Mouse (Mus musculus) small intestine, adult 2 months (tissue): Measurements from ENCODE around the gene Olfr854. TPM values are rescaled to one million over a fixed set of nuclear protein-coding genes. Genes with fewer than 3 reads are reported as not detected.

ENCODE experiments used
- H3K27ac ChIP-seq: fragments of 200-500 bp; 2 replicates; pipeline ENCODE4 v1.5.1; 2012; ENCODE audit warnings: low read depth, low read length, control low read depth, inconsistent platforms; ENCODE audit not compliant: insufficient read depth
- H3K27me3 ChIP-seq: fragments of 200-500 bp; 2 replicates; pipeline ENCODE4 v1.6.1; 2012; ENCODE audit warnings: mild to moderate bottlenecking, moderate library complexity, low read length, inconsistent platforms; ENCODE audit not compliant: control insufficient read depth, insufficient read depth
- H3K36me3 ChIP-seq: fragments of 200-500 bp; 2 replicates; pipeline ENCODE4 v1.6.1; 2012; ENCODE audit warnings: mild to moderate bottlenecking, low read length, control low read depth, inconsistent platforms; ENCODE audit not compliant: control insufficient read depth, insufficient read depth
- H3K4me1 ChIP-seq: fragments of 200-500 bp; 2 replicates; pipeline ENCODE4 v1.6.1; 2012; ENCODE audit warnings: low read length, inconsistent platforms, mixed read lengths; ENCODE audit not compliant: control insufficient read depth, insufficient read depth, insufficient read length
- H3K4me3 ChIP-seq: fragments of 200-500 bp; 2 replicates; pipeline ENCODE4 v1.5.1; 2012; ENCODE audit warnings: low read depth, mild to moderate bottlenecking, control low read depth, inconsistent platforms, low read length, moderate library complexity
- CTCF ChIP-seq: fragments of 200-500 bp; IDR thresholded peaks from 2 replicates; pipeline ENCODE4 v1.5.1; 2012; ENCODE audit warnings: low read depth, mild to moderate bottlenecking, control low read depth, inconsistent platforms, low read length, moderate library complexity, mixed read lengths; ENCODE audit not compliant: insufficient replicate concordance, insufficient read length; ENCODE audit errors: extremely low read depth
- POLR2A ChIP-seq: fragments of 200-500 bp; IDR thresholded peaks from 2 replicates; pipeline ENCODE4 v1.6.1; 2012; ENCODE audit warnings: low read depth, mild to moderate bottlenecking, control low read depth, inconsistent platforms, low read length, moderate library complexity
- WGBS: fragments of 180-500 bp; shearing (Covaris S2); methylation state at CpG from one replicate; pipeline ENCODE4 v1.1.7; 2018; 5-methylcytosine and 5-hydroxymethylcytosine counted together
- polyA plus RNA-seq: library from polyadenylated mRNA; depleted of rRNA; stranded (reverse); fragments of >200 nt; gene quantifications from 2 replicates; pipeline ENCODE4 v1.2.3, GENCODE M21; 2012; rRNA removed

Olfr854 gene
- polyA plus RNA-seq, result not detected in 2 replicates

DNA sequence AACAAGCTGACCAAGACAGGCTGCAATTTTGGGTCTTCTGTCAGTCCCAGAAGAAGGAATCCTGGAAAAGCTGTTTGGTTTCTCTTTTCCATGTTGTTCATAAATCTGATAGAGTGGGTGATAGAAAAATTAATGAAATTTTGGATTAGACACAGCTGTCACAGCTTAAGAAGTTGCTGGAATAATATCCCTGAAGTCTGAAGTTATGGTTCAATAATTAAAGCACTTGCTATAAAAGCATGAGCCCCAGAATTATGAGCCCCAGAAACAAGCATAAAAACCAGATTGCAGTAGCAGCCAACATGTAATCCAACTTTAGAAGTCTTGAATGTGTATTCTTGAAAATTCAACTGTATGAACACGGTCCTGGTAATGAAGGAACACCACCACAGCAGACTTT is at the start of gene Olfr854:
TSS of gene Olfr854 (minus strand) at position 101 of the 400 bp plus-strand sequence.
- Histone ChIP-seq H3K4me1 (no peaks in the 10 kb centered on the region), H3K27me3 (no peaks in the 10 kb centered on the region), H3K4me3 (no peak within 1 kb of the TSS), H3K36me3 (no peaks in the 10 kb centered on the region), H3K27ac (no peak within 1 kb of the TSS)
- 56% methylated on average over 1 of the region's 1 CpGs for WGBS
- TF ChIP-seq POLR2A, result no peak
- TF ChIP-seq CTCF, result no peak

- Histone ChIP-seq H3K36me3 (no peaks in the 10 kb centered on the region), H3K27ac (no peak within 1 kb of the TSS), H3K4me3 (no peak within 1 kb of the TSS), H3K4me1 (no peaks in the 10 kb centered on the region), H3K27me3 (no peaks in the 10 kb centered on the region)
- TF ChIP-seq POLR2A (no peak), CTCF (no peak)
These were observed 15.1 kb upstream of the Olfr854 start, which contains the start of gene Olfr855 for GRCm38 (mm10) chr9:19582317-19582716. Gene Olfr855 (plus strand): TSS chr9:19582617.

DNA sequence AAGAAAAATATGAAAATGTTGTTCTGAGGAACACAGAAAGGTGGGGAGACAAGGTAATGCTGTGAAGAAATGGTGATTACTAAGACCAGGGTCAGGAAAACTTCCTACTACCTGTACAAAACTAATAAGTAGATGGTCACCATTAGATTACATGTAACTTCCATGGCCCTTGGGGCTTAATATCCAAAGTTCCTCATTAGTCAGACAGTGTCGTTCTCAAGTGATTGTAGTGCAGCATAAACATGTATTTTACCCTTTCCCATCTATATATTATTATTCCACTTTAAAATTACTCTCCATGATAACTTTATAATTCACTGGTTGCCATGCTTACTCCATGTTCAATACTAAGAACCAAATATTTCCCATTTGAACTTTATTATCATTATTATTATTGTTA is 26.2 kb downstream of the Olfr854 start, which contains the start of gene Olfr853:
TSS of gene Olfr853 (minus strand) at position 101 of the 400 bp plus-strand sequence.
- TF ChIP-seq CTCF (no peak), POLR2A (no peak)
- Histone ChIP-seq H3K4me3 (no peak within 1 kb of the TSS), H3K36me3 (no peaks in the 10 kb centered on the region), H3K27ac (no peak within 1 kb of the TSS), H3K27me3 (no peaks in the 10 kb centered on the region), H3K4me1 (no peaks in the 10 kb centered on the region)
- 72% methylated on average over 1 of the region's 1 CpGs for WGBS

Other genes starting within 250 kb of the Olfr854 start
- not detected in 2 replicates for gene Olfr845, start 230.9 kb downstream of the Olfr854 start, polyA plus RNA-seq
- not detected in 2 replicates for gene Olfr846, start 203.4 kb downstream of the Olfr854 start, polyA plus RNA-seq
- gene Olfr847, start 188.7 kb downstream of the Olfr854 start, polyA plus RNA-seq, result not detected in 2 replicates
- not detected in 2 replicates for gene Olfr849, start 127.1 kb downstream of the Olfr854 start, polyA plus RNA-seq
- not detected in 2 replicates for gene Olfr850, start 89.1 kb downstream of the Olfr854 start, polyA plus RNA-seq
- not detected in 2 replicates for gene Olfr851, start 74.1 kb downstream of the Olfr854 start, polyA plus RNA-seq
- not detected in 2 replicates for gene Olfr853, start 26.3 kb downstream of the Olfr854 start, polyA plus RNA-seq
- gene Olfr855, start 15.2 kb upstream of the Olfr854 start, polyA plus RNA-seq, result not detected in 2 replicates
- 2.0 and 2.2 TPM in 2 replicates for gene Zfp317, start 54.7 kb upstream of the Olfr854 start, polyA plus RNA-seq
- not detected in 2 replicates for gene Olfr857, start 142.1 kb upstream of the Olfr854 start, polyA plus RNA-seq
- not detected in 2 replicates for gene Olfr58, start 212.9 kb upstream of the Olfr854 start, polyA plus RNA-seq
- not detected in 2 replicates for gene Olfr859, start 237.5 kb upstream of the Olfr854 start, polyA plus RNA-seq